Mouse (Mus musculus): Measurements from ENCODE around the gene Dnaic1.
"Not testable (repeated sequence)": the region's sequence is repeated elsewhere in the genome, so short reads cannot be mapped to it uniquely, and the experiment has no call there.

The Dnaic1 gene

DNA sequence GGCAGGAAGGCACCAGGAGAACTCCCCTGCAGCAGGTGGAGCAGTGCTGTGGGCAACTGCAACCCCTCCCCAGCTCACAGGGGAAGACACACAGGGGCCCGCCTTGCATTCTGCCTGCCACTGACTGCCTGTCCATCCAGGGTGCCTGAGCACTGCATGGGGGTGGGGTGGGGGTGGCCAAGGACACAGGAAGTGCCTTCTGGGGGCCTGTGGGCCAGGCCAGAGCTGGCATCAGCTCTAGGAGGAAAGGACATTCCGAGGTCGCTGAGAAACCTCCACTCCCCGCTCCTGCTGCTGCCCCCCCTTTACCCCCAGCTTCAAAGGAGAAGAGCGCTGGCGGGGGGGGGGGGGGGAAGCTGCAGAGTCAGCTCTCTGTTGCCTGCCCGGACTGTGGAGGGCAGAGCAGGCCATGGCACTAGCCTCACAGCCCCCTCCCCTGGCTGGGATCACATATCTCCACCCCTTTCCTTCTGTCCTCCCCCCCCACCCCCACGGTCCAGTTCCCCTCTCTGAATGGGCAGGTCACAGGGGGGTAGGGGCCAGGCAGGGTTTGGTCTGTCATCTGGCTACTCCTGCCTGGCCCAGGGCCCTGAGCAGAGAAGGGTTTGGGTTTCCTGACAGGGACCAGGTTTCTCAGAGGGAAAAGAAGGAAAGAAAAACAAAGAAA lies 95.6 kb downstream of the Dnaic1 start:
- no peak for DNase-seq (ENCODE audit: low spot score)

DNA sequence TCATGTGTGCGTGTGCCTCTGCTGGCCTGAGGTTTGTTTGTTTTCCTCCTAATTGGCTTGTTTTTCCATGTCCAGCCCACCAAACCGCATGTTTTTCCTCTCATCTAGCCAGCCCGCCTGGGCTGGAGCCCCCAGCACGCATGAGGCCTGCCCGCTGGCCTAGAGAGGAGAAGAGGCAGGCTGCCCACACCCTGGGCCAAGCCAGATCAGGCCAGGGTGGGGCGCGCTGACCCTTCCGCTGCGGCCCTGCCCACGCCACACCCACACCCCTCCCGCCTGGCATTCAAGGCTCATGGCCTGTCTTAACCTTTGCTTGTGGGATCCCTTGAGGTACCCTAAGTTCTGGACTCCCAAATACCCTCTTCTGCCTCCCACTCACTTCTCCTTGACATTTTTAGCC lies 97.1 kb downstream of the Dnaic1 start:
- no peak for DNase-seq (ENCODE audit: low spot score)

- DNase-seq (ENCODE audit: low spot score) = no peak
Measured at GRCm38 (mm10) chr4:41670836-41671235, 101.3 kb downstream of the Dnaic1 start.

DNA sequence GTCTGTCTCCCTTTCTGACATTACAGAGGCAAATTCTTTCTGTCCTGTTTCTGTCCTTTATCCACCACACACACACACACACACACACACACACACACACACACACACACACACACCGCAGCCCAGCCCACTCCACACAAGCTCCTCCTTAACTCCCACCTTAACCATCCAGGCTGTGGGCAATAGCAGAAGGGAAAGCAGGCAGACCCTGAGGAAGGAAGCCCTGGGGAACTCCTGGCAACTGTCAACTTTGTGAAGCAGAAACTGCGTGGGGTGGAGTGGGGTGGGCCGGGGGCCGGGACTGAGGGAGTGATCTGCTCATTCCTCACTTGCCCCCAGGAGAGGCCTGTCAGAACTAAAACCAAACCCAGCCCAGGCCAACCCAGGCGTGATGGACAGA lies 101.9 kb downstream of the Dnaic1 start:
- DNase-seq (ENCODE audit: low spot score) = no peak

GRCm38 (mm10) chr4:41671963-41672480 lies 102.4 kb downstream of the Dnaic1 start:
- DNase-seq (ENCODE audit: low spot score) = no peak

- no peak for DNase-seq (ENCODE audit: low spot score)
Measured at GRCm38 (mm10) chr4:41672522-41672963, 103.0 kb downstream of the Dnaic1 start.

DNA sequence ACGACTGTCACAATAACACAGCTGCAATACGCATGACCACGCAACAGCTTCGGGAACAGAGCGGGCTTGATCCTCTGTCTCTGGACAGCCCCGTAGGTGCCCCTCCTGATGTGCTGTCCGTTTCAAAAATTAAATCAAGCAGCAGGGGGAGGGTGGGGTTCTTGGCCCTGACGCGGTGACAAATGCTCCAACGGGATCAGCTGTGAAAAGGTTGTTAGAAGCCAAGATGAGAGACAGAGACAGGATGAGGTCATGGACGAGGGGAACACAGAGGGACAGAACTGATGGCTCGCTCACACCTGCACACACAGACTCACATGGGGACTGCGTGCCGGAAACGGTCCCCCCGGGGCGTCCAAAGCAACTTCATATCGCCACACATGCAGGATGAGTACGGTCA lies 103.6 kb downstream of the Dnaic1 start:
- no peak for DNase-seq (ENCODE audit: low spot score)

DNA sequence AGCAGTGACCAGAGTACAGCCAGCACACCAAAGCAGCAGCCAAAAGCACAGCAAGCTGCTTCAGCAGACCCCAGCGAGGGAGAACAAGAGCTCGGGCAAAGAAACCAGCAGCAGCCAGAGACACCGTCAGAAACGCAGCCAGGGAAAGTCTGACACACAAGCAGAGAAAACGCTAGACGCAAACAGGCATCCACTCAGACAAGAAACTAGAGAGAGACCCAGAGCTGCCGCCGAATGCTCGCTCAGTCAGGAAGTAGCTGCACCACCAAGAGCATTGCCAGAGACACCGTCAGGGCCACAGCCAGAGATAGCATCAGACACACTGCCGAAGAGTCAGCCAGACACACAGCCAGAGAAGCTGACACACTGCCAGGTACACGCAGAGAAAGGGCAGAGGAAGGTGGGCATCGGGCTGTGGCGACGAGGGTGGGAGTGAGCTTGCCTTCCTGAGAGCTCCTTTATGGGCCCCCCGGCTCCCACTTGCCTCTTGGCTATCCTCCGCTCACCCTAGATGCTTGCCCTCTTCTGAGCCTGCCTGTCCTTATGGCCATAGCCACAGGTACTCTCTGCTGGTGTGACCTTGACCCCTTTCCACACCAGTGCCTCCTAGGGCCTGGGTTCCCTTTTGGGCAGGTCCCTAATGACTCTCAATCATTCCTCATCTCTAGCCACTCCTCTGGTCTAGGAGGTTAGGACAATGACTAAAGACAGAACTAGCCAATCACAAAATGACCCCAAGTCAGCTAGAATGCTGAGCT lies 106.9 kb downstream of the Dnaic1 start:
- DNase-seq (ENCODE audit: low spot score) = no peak

- DNase-seq (ENCODE audit: low spot score) = peak; percentile 30
Measured at GRCm38 (mm10) chr4:41677006-41677629, 107.5 kb downstream of the Dnaic1 start.

DNA sequence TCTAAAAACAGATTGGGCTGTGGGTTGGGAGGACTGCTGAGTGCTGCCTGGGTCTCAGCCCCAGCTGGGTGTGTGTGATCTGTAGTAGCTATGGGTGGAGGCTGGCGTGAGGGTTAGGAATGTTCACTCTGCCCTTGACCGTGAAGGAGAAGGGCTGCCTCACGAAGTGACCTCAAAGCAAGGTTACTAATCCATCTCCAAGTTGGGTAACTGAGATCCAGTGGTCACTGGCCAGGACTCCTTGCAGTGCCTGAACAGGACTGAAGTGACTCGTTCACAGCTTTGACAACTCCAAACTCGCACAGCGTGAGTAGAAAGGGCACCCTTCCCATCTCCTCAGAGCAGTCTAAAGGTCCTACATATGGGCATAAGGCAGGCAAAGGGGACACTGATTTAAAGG lies 109.3 kb downstream of the Dnaic1 start:
- DNase-seq (ENCODE audit: low spot score) = no peak

DNA sequence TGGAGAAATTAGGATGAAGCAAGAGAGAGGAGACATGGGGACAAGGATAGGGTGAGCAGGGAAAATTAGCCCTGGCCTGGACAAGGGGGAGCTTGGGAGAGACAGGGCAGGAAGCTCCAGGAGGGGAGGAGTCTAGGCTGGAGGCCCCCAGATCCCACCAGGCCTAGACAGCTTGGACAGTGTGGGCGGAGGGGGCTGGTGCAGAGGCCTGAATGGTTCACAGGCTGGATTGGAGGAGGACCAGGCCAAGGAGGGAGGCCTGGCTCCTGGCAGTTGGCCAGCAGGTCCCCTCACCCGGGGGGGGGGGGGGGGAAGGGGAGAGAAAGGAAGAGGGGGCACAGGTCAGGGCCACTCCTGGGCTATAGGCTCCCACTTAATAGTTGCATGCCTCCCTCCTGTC lies 109.7 kb downstream of the Dnaic1 start:
- no peak for DNase-seq (ENCODE audit: low spot score)

- DNase-seq (ENCODE audit: low spot score) = no peak
Measured at GRCm38 (mm10) chr4:41681176-41681575, 111.6 kb downstream of the Dnaic1 start.

- no peak for DNase-seq (ENCODE audit: low spot score)
Measured at GRCm38 (mm10) chr4:41681947-41682346, 112.4 kb downstream of the Dnaic1 start.

GRCm38 (mm10) chr4:41682789-41683188 lies 113.2 kb downstream of the Dnaic1 start:
- no peak for DNase-seq (ENCODE audit: low spot score)

GRCm38 (mm10) chr4:41683303-41683702 lies 113.7 kb downstream of the Dnaic1 start:
- DNase-seq (ENCODE audit: low spot score) = not testable (repeated sequence)

DNA sequence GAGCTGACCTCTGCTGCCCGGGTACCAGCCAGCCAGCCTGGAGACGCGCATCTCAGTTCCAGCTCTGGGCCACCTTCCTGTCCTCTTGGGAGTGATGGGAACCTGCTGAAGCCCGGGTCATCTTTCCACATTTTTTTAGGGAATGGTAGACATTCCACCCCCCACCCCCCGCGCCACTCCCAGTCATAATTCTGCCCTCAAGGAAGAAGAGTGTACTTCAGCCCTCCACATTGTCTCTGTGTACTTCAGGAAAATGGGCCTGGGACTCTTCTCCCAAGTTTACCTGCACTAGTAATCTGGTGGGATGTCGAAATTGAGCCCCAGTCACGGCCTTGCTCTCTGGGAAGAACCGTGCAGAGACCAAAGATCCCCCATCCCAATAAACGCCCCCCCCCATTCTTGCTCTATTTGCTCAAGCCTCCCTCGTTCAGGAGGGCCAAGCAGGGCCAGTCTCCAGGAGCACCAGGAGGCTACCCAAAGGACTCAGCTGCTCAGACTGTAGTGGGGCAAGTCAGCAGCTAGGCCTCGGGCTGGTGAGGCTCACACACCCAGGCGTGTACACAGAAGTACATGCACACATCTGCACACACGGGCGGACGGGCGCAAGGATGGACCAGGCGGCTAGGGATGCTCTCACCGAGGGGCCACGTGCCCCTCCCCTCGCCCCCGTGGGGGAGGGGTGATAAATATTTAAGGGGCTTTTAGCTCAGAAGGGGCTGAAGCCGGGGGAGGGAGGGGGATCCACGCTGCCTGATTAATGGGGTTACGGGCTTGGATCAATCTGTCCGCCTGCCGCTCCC lies 114.8 kb downstream of the Dnaic1 start:
- DNase-seq (ENCODE audit: low spot score) = not testable (repeated sequence)

GRCm38 (mm10) chr4:41684931-41685453 lies 115.4 kb downstream of the Dnaic1 start:
- DNase-seq (ENCODE audit: low spot score) = not testable (repeated sequence)

GRCm38 (mm10) chr4:41685882-41686492 lies 116.4 kb downstream of the Dnaic1 start:
- DNase-seq (ENCODE audit: low spot score) = not testable (repeated sequence)
